Mouse (Mus musculus): ENCODE data around the gene Naa30.

GRCm38 (mm10) chr14:49171286-49171685 lies 740 bp upstream of the Naa30 start:
- TF ChIP-seq POLR2A (IDR thresholded peaks at IDR 0.05; ENCODE audit: insufficient read depth, low read depth, low read length) (no peak), CTCF (IDR thresholded peaks at IDR 0.05; ENCODE audit: insufficient read depth, low read depth, low read length) (no peak)
